Mouse (Mus musculus) layer of hippocampus, postnatal 25 days (tissue): ENCODE results near the gene Sh3gl2. TPM values are rescaled to one million over a fixed set of nuclear protein-coding genes. Genes with fewer than 3 reads are reported as not detected.

Source experiments
- DNase-seq, 2 experiments: peaks; one replicate each; pipeline ENCODE4 v3.0.0; 2022; ENCODE audit warnings: mixed read lengths in 2 of 2, low spot score in 1 of 2; ENCODE audit errors: extremely low spot score in 1 of 2
- total RNA-seq, 2 experiments: library from RNA; stranded (reverse); gene quantifications; 2 replicates each; pipeline ENCODE4 v1.2.3; 2021

Sh3gl2 gene
- total RNA-seq, 2 experiments from 2014 or later, result 282 to 299 TPM

GRCm38 (mm10) chr4:85227664-85228588 lies 23.0 kb downstream of the Sh3gl2 start:
- DNase-seq, result no peak

DNA sequence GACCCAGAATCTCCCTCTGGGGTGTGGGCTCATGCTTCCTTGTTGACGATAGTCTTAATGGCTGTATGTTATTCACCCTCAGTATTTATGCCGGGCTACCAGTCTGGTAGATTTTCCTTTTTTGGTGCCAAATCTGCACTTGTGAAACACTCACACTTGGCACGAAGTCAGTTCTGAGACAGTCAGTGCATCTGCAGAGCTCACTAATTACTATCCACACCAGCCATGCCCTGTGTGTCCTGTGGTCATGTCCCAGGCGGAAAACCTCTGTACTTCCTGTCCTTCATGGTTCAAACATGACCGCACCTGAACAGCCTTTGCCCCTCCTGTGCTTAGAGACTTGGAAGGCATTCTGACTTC lies 23.6 kb downstream of the Sh3gl2 start:
- DNase-seq, result no peak

GRCm38 (mm10) chr4:85232386-85233381 lies 27.8 kb downstream of the Sh3gl2 start:
- DNase-seq, result no peak

GRCm38 (mm10) chr4:85241675-85242074 lies 36.7 kb downstream of the Sh3gl2 start:
- no peak for DNase-seq

- DNase-seq, result no peak
These were observed 37.6 kb downstream of the Sh3gl2 start for GRCm38 (mm10) chr4:85242562-85242961.

- no peak for DNase-seq
These were observed 43.7 kb downstream of the Sh3gl2 start for GRCm38 (mm10) chr4:85248673-85249072.

GRCm38 (mm10) chr4:85250271-85250670 lies 45.3 kb downstream of the Sh3gl2 start:
- DNase-seq, result no peak

GRCm38 (mm10) chr4:85250786-85251185 lies 45.9 kb downstream of the Sh3gl2 start:
- DNase-seq, result no peak

- no peak for DNase-seq
These were observed 51.0 kb downstream of the Sh3gl2 start for GRCm38 (mm10) chr4:85255771-85256389.

- DNase-seq, result peak in 1 of 2 experiments; percentile 42
These were observed 51.7 kb downstream of the Sh3gl2 start for GRCm38 (mm10) chr4:85256461-85257202.

DNA sequence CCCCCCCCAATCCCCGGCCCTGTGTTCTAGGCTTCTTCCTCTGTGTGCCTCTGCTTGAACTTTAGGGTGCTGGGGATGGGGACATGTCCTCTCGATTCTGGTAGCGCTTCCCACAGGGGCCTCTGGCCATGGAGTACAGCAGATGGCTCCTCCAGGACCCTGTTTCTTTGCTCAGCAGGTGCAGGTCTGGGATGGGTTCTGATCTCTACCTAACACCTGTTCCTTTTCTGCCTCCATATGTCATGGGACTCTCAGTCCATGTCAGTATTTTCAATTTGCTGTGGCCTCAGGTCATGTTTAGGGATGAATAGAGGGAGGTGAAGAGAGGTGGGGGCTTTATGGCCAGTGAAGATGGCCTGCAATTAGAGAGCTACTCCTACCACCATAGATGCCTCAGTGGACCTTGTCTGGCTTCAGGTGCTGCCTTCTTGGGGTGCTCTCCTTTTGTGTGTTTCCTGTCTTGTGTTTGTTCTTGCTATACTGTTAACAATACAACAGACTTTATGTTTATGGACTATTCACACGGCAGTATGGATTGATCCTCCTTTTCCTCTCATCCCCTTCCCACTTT lies 52.9 kb downstream of the Sh3gl2 start:
- no peak for DNase-seq

DNA sequence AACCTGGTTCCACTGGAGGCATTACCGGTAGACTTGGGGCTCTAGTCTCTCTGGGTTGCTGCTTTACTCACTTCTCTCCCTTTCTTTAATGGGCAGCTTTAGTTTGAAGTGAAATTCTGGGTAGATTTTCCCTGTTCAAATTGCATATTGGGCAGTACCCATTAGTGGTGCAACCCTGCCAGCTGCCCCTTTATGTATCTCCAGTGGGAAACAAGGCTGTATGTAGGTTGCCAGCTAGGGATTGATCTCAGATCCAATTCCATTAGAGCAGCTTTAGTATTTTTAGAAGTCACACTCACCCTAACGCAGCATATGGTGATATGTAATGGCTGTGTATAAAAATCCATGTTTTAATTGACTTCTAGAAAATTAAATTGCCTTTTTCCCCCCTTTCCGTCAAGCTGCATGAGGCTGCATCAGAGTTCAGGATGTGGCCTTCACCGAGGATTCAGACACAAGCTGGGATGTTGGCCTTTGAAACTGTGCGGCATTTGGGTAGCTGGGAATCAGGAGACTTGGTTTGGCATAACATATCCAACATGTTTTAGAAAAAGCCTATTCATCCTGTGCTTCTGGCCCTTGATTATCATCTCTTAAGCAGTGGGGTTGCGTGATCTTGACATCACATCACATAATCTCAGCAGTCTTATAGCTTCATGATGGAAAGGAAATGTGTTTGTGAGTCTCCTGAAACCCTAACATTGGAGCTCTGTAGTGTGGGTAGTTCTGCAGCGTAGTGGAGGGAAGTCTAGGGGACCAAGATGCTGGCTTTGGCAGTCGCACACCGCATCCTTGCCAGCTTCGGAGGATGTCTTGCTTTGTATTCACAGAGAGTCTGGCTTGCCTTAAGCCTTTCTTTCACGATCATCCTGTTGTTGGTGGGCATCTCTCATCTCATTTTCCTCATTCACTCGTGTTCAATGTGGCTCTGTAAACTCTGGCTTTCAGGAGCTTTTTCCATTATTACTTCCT lies 56.0 kb downstream of the Sh3gl2 start:
- DNase-seq, result peak in 1 of 2 experiments; percentile 42

DNA sequence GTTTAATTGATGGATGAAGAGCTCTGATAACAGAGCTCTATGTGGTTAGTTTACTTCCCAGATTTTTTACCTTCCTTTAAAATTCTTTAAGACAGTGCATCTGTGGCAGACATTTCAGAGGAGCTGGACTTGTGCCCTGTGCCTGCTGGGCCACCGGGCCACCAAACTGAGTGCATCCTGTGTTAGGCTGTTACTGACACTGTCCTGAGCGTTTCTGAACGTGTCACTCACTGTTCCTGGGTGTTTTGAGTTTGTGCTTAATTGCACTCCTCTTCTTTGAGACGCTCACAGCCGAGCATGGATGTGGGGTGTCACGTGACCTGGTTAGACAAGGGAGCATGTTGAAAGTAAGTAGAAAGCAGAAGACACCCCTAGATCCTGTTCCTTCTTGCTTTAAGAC lies 57.2 kb downstream of the Sh3gl2 start:
- no peak for DNase-seq

- DNase-seq, result no peak
These were observed 57.7 kb downstream of the Sh3gl2 start for GRCm38 (mm10) chr4:85262606-85263005.

GRCm38 (mm10) chr4:85267456-85267855 lies 62.5 kb downstream of the Sh3gl2 start:
- DNase-seq, result no peak

GRCm38 (mm10) chr4:85272877-85273276 lies 68.0 kb downstream of the Sh3gl2 start:
- DNase-seq, result no peak

DNA sequence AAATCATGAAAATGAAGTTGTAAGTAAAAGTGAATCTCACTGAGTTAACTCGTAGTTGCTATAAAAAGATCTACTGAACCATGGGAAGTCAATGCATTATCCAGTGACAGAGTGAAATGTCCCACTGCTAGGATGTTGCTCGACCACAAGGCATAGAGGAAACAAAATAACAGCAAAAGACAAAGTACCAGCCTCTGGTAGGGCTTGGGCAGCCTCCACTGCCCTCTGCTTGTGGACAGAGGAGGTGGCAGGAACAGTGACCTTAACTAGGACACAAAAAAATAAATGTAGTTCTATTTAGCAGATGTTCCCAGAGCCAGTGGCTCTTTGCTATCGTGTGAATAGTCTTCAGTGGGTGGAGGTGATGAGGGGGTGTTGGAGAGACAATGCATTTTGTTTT lies 68.5 kb downstream of the Sh3gl2 start:
- no peak for DNase-seq

DNA sequence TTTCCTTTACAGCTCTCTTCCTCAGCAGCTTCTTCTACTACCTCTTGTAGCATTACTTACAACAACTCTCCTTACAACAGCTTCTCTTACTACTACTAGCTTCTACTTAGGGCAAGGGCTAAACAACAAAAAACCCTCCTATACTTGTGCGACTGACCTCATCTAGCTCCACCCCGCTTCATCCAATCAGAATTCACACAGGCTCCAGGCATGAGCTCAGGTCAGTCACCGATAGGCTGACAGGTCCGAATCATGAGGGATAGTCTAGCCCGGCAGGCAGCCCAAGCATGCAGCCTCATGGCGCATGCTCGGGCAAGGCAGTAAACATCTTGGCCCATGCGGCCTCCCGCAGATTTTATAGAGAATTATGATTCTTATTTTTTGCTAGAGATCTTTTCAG lies 78.2 kb downstream of the Sh3gl2 start:
- DNase-seq, result no peak
